Mouse (Mus musculus) CH12.LX (cell line): ENCODE data around the gene Serinc1. TPM values are rescaled to one million over a fixed set of nuclear protein-coding genes. Genes with fewer than 3 reads are reported as not detected.
A peak's percentile ranks its signal among the peaks of the same experiment; 100 is the strongest.

Experiments used
- DNase-seq: peaks from one replicate; pipeline ENCODE4 v3.0.0-alpha.2; 2013; ENCODE audit errors: extremely low read depth
- H3K27ac ChIP-seq: 2 replicates; pipeline ENCODE4 v1.5.1; 2012; ENCODE audit warnings: low read depth, mild to moderate bottlenecking, control low read depth, moderate library complexity; ENCODE audit not compliant: insufficient read depth
- H3K27me3 ChIP-seq: replicated peaks from 2 replicates; pipeline ENCODE3; 2012; ENCODE audit warnings: inconsistent platforms
- H3K36me3 ChIP-seq, 2 experiments: replicated peaks in 1 of 2; 2 replicates each; pipeline versions ENCODE3 to v1.6.1; 2012; ENCODE audit warnings: inconsistent platforms in 1 of 2, low read length in 1 of 2, mild to moderate bottlenecking in 1 of 2, mixed read lengths in 1 of 2, moderate library complexity in 1 of 2; ENCODE audit not compliant: control insufficient read depth in 1 of 2, insufficient read depth in 1 of 2
- H3K4me1 ChIP-seq, 2 experiments: 2 replicates each; pipeline ENCODE4 v1.6.1; 2012; ENCODE audit warnings: inconsistent platforms in 1 of 2, moderate library complexity in 1 of 2; ENCODE audit not compliant: insufficient read depth in 2 of 2, control insufficient read depth in 1 of 2
- H3K4me2 ChIP-seq: 2 replicates; pipeline ENCODE4 v1.6.1; 2012; ENCODE audit warnings: low read depth, mild to moderate bottlenecking, control low read depth; ENCODE audit not compliant: poor library complexity, insufficient read depth, severe bottlenecking
- H3K4me3 ChIP-seq, 3 experiments: fragments of 150-350 bp in 1 of 3; sonication (generic) in 1 of 3; replicated peaks in 1 of 3; 2 replicates each; pipeline versions ENCODE3 to v1.5.1; 2011 to 2012; ENCODE audit warnings: low read depth in 2 of 3, low read length in 2 of 3, mild to moderate bottlenecking in 2 of 3, moderate library complexity in 2 of 3, control low read depth in 1 of 3, improper control_type of control experiment in 1 of 3, inconsistent platforms in 1 of 3, mixed read lengths in 1 of 3; ENCODE audit not compliant: poor library complexity in 1 of 3
- H3K79me2 ChIP-seq: replicated peaks from 2 replicates; pipeline ENCODE4 v1.6.1; 2012; ENCODE audit warnings: mild to moderate bottlenecking, moderate library complexity; ENCODE audit not compliant: control insufficient read depth, poor library complexity, insufficient read depth, severe bottlenecking; ENCODE audit errors: extremely low read depth
- H3K9ac ChIP-seq: 2 replicates; pipeline ENCODE4 v1.6.1; 2012; ENCODE audit warnings: low read depth, mild to moderate bottlenecking, control low read depth, moderate library complexity; ENCODE audit not compliant: insufficient read depth
- H3K9me3 ChIP-seq: replicated peaks from 2 replicates; pipeline ENCODE3; 2012; ENCODE audit warnings: low read length, inconsistent platforms, mixed read lengths
- BHLHE40 ChIP-seq: IDR thresholded peaks from 2 replicates; pipeline ENCODE4 v1.6.1; 2011; ENCODE audit warnings: mild to moderate bottlenecking, low read depth, low read length, improper control_type of control experiment
- CHD2 ChIP-seq: IDR thresholded peaks from 2 replicates; pipeline ENCODE4 v1.6.1; 2011; ENCODE audit warnings: low read length, improper control_type of control experiment
- CTCF ChIP-seq, 2 experiments: IDR thresholded peaks in 1 of 2; conservative IDR thresholded peaks in 1 of 2; 2 replicates each; pipeline ENCODE4 v1.5.1; 2011 to 2012; ENCODE audit warnings: low read depth in 2 of 2, low read length in 2 of 2, improper control_type of control experiment in 1 of 2, inconsistent platforms in 1 of 2, mild to moderate bottlenecking in 1 of 2, moderate library complexity in 1 of 2
- ELF1 ChIP-seq: IDR thresholded peaks from 2 replicates; pipeline ENCODE4 v1.6.1; 2014; ENCODE audit warnings: low read depth, mild to moderate bottlenecking, inconsistent platforms, low read length, improper control_type of control experiment
- EP300 ChIP-seq: IDR thresholded peaks from 2 replicates; pipeline ENCODE4 v1.6.1; 2011; ENCODE audit warnings: low read length, improper control_type of control experiment
- JUND ChIP-seq: conservative IDR thresholded peaks from 2 replicates; pipeline ENCODE4 v1.6.1; 2011; ENCODE audit warnings: low read depth, low read length, improper control_type of control experiment
- MEF2A ChIP-seq: IDR thresholded peaks from 2 replicates; pipeline ENCODE4 v1.6.1; 2014; ENCODE audit warnings: low read depth, mild to moderate bottlenecking, inconsistent platforms, low read length, improper control_type of control experiment, borderline replicate concordance
- MYC ChIP-seq: IDR thresholded peaks from 2 replicates; pipeline ENCODE4 v1.6.1; 2011; ENCODE audit warnings: low read depth, mild to moderate bottlenecking, improper control_type of control experiment, low read length
- NELFE ChIP-seq: IDR thresholded peaks from 2 replicates; pipeline ENCODE4 v1.6.1; 2011; ENCODE audit warnings: low read depth, low read length, improper control_type of control experiment
- POLR2A ChIP-seq: IDR thresholded peaks from 2 replicates; pipeline ENCODE4 v1.6.1; 2011; ENCODE audit warnings: low read depth, mild to moderate bottlenecking, improper control_type of control experiment, low read length
- POLR2AphosphoS2 ChIP-seq: IDR thresholded peaks from 2 replicates; pipeline ENCODE4 v1.6.1; 2011; ENCODE audit warnings: low read depth, low read length, improper control_type of control experiment
- RAD21 ChIP-seq: IDR thresholded peaks from 2 replicates; pipeline ENCODE4 v1.6.1; 2011; ENCODE audit warnings: low read depth, mild to moderate bottlenecking, low read length, improper control_type of control experiment, moderate library complexity
- RCOR1 ChIP-seq: conservative IDR thresholded peaks from 2 replicates; pipeline ENCODE4 v1.6.1; 2012; ENCODE audit warnings: low read depth, mild to moderate bottlenecking, inconsistent platforms, low read length, improper control_type of control experiment
- SIN3A ChIP-seq: IDR thresholded peaks from 2 replicates; pipeline ENCODE4 v1.6.1; 2012; ENCODE audit warnings: low read length, improper control_type of control experiment, inconsistent platforms
- SMC3 ChIP-seq: IDR thresholded peaks from 2 replicates; pipeline ENCODE4 v1.6.1; 2011; ENCODE audit warnings: low read depth, low read length, improper control_type of control experiment
- TBP ChIP-seq: conservative IDR thresholded peaks from 2 replicates; pipeline ENCODE4 v1.6.1; 2011; ENCODE audit warnings: low read depth, low read length, improper control_type of control experiment
- TCF12 ChIP-seq: IDR thresholded peaks from 2 replicates; pipeline ENCODE4 v1.6.1; 2014; ENCODE audit warnings: low read depth, mild to moderate bottlenecking, inconsistent platforms, low read length, improper control_type of control experiment
- USF2 ChIP-seq: conservative IDR thresholded peaks from 2 replicates; pipeline ENCODE4 v1.6.1; 2011; ENCODE audit warnings: low read depth, low read length, improper control_type of control experiment
- ZMIZ1 ChIP-seq: IDR thresholded peaks from 2 replicates; pipeline ENCODE4 v1.6.1; 2012; ENCODE audit warnings: low read depth, mild to moderate bottlenecking, inconsistent platforms, low read length, improper control_type of control experiment
- dilution Hi-C: fragments of 300-500 bp; cut with MboI; formaldehyde crosslinking; loops from 2 replicates; pipeline ENCODE4 v1.14.3; 2020; ENCODE audit warnings: low sequenced_read_pairs; ENCODE audit not compliant: extremely low pct_unique_long_range_greater_than_20kb, extremely low pct_ligation_motif_present
- in situ Hi-C: fragments of 300-500 bp; cut with MboI; formaldehyde crosslinking; loops from 3 replicates; pipeline ENCODE4 v1.14.3; 2019; ENCODE audit warnings: low sequenced_read_pairs, low pct_ligation_motif_present, low pct_unique_long_range_greater_than_20kb, mixed read lengths
- polyA plus RNA-seq: library from polyadenylated mRNA; unstranded; fragments of >175 nt; gene quantifications from 2 replicates; pipeline ENCODE4 v1.2.1, GENCODE M21; 2012; ENCODE audit warnings: low read depth; ENCODE audit not compliant: insufficient read length
- total RNA-seq, 2 experiments: library from RNA; depleted of rRNA; stranded (reverse); fragments of 300-350 nt in 1 of 2; fragments of >200 nt in 1 of 2; gene quantifications; 2 replicates each; pipeline ENCODE4 v1.2.3; 2012 to 2014

Serinc1 gene
- total and polyA plus RNA-seq, 3 experiments = 40.8 to 74.7 (median 56.2) TPM

DNA sequence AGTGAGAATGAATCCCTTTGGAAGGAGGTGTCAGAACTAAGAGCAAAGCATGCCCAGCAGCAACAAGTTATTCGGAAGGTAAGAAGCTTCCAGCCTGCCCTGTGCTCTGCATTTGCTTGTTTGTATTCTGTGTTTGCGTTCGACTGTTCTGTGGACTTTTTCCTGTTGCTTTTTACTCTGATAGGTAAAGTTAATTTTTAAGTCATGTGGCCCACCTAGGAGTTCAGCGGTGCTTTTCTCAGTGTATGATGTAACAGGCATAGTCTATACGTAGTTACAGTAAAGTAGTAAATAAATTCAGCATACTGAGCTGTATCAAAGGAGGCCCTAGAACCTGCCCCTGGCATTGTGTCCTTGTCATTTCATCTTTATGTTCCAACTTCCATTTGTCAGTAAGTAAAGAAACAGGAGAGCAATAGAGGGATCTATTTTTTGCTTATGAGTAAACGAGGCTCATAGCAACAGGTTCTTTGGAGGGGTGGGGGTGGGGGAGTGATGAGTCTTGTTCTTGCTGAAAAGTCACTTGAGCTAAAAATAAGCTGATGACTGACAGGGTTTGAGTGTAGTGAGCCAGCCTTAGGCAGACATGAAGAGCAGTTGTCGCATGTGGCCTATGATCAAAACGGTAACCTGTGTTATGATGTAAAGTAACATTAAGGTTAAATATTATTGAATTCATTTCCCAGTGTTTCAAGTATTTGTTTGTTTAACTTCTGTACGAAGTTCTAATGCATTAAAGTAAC is 32.7 kb downstream of the Serinc1 start:
- no peak overlapping the region for H3K27ac ChIP-seq
- H3K79me2 ChIP-seq = 0 out of 2 replicates have a peak, but pooled peaks cover 2% of the 10 kb centered on the region
- peaks cover 0 to 8% of the 10 kb centered on the region in 2 experiments; a peak in 1 of 4 replicates for H3K4me1 ChIP-seq
- H3K9ac ChIP-seq = no peak overlapping the region
- H3K36me3 ChIP-seq = peaks cover 4 to 22% of the 10 kb centered on the region in 2 experiments
- no peak for TF ChIP-seq POLR2A
- TF ChIP-seq MEF2A = peak; percentile 89
- no peak for TF ChIP-seq RAD21
- H3K4me2 ChIP-seq = no peak overlapping the region
- DNase-seq = peak; percentile 29
- in situ Hi-C loops = no loop called here
- no peak overlapping the region for H3K4me3 ChIP-seq
- dilution Hi-C loops = no loop called here
- H3K27me3 ChIP-seq = no peaks in the 10 kb centered on the region
- H3K9me3 ChIP-seq = no peaks in the 10 kb centered on the region

DNA sequence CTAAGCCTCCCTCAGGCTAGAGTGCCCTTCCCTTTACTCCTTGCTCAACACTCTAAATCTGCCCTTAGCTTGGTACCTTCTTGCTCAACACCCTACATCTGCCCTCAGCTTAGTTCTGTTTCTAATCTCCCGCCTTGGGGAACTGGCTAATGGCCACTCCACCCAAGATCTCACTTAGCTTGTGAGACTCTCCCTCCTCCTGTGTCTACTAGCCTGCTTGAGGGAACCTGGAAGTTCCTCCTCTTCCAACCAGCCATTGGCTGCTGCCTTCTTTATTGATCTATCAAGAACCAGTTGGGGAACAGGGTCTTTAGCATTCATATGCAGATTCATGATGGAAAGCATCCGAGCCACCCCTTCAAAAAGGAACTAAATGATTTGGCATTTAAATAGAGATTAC is 40.3 kb downstream of the Serinc1 start:
- no peak for DNase-seq
- Histone ChIP-seq H3K4me3 (no peak overlapping the region), H3K9me3 (peaks cover 4% of the 10 kb centered on the region), H3K27me3 (no peaks in the 10 kb centered on the region), H3K27ac (no peak overlapping the region), H3K4me1 (peaks cover 4 to 8% of the 10 kb centered on the region in 2 experiments; a peak in 3 of 4 replicates), H3K79me2 (peaks cover 3% of the 10 kb centered on the region), H3K9ac (no peak overlapping the region), H3K4me2 (no peak overlapping the region), H3K36me3 (peaks cover 0 to 12% of the 10 kb centered on the region in 2 experiments)
- in situ Hi-C loops = loop anchor here (5.0 kb wide), 1 partner anchor 35 kb away; no protein-coding TSS in a partner anchor
- dilution Hi-C loops = no loop called here
- TF ChIP-seq POLR2AphosphoS2 (no peak), JUND (no peak)

DNA sequence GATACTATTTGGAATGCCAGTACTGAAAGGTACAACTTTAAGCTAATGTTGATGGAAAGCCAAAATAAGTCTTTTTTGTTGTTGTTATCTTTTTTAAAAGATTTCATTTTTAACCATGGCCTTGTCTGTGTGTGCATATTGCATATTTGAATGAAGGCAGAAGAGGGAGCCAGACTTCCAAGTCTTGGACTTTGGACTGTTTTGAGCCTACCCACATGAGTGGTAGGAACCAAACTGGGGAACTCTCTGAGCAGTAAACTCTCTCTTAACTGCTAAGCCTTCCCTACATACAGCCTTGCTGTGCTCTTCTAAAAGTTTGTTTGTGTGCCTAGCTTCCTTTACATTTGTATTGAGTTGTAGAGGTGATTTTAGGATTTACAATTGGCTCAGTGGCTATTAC is 43.7 kb downstream of the Serinc1 start:
- Histone ChIP-seq H3K4me1 (peaks cover 4 to 11% of the 10 kb centered on the region in 2 experiments; a peak in 3 of 4 replicates), H3K4me2 (no peak overlapping the region), H3K27ac (no peak overlapping the region), H3K9me3 (peaks cover 3% of the 10 kb centered on the region), H3K79me2 (peaks cover 3% of the 10 kb centered on the region), H3K4me3 (no peak overlapping the region), H3K9ac (no peak overlapping the region), H3K36me3 (peaks cover 0 to 3% of the 10 kb centered on the region in 2 experiments), H3K27me3 (no peaks in the 10 kb centered on the region)
- TF ChIP-seq TBP = no peak
- TF ChIP-seq ELF1 = no peak
- TF ChIP-seq BHLHE40 = no peak
- TF ChIP-seq SMC3 = peak; percentile 3; the same call in 1 of the 2 replicates
- TF ChIP-seq RAD21 = peak; percentile 26
- no peak for TF ChIP-seq ZMIZ1
- TF ChIP-seq USF2 = no peak
- no peak for TF ChIP-seq EP300
- no peak for TF ChIP-seq POLR2A
- TF ChIP-seq CHD2 = no peak
- TF ChIP-seq SIN3A = no peak
- TF ChIP-seq MYC = no peak
- no peak for TF ChIP-seq NELFE
- TF ChIP-seq RCOR1 = no peak
- TF ChIP-seq TCF12 = no peak
- TF ChIP-seq CTCF (conservative IDR thresholded peaks at IDR 0.05 in 1 of 2, IDR thresholded peaks at IDR 0.05 in 1 of 2; ENCODE audit: low read depth in 2 of 2, low read length in 2 of 2) = peak in 1 of 2 experiments; percentile 32; a peak in 2 of 4 replicates
- in situ Hi-C loops = no loop called here
- dilution Hi-C loops = no loop called here
- no peak for DNase-seq
